Mouse (Mus musculus): ENCODE measurements around the gene Fnip2.

GRCm38 (mm10) chr3:79551826-79552552 lies 15.6 kb downstream of the Fnip2 start:
- TF ChIP-seq CTCF (IDR thresholded peaks at IDR 0.05) (no peak), EP300 (IDR thresholded peaks at IDR 0.05; ENCODE audit: insufficient read depth, low read depth, low read length) (no peak), POLR2A (IDR thresholded peaks at IDR 0.05; ENCODE audit: insufficient read depth, low read depth, low read length) (no peak)
